Mouse (Mus musculus) testis, adult 2 months (tissue): ENCODE results near the gene Exosc2. TPM values are rescaled to one million over a fixed set of nuclear protein-coding genes. Genes with fewer than 3 reads are reported as not detected.

Experiments used
- H3K27ac ChIP-seq: fragments of 200-500 bp; 2 replicates; pipeline ENCODE4 v1.5.1; 2012; ENCODE audit warnings: low read depth, low read length; ENCODE audit not compliant: control insufficient read depth, insufficient read depth
- H3K27me3 ChIP-seq: fragments of 200-500 bp; 2 replicates; pipeline ENCODE4 v1.6.1; 2012; ENCODE audit warnings: mild to moderate bottlenecking, low read length, moderate library complexity; ENCODE audit not compliant: control insufficient read depth, insufficient read depth
- H3K36me3 ChIP-seq: fragments of 200-500 bp; 2 replicates; pipeline ENCODE4 v1.6.1; 2012; ENCODE audit warnings: mild to moderate bottlenecking, low read length; ENCODE audit not compliant: control insufficient read depth, insufficient read depth
- H3K4me1 ChIP-seq: fragments of 200-500 bp; 2 replicates; pipeline ENCODE4 v1.6.1; 2012; ENCODE audit warnings: low read length; ENCODE audit not compliant: control insufficient read depth, insufficient read depth
- H3K4me3 ChIP-seq: fragments of 200-500 bp; 2 replicates; pipeline ENCODE4 v1.5.1; 2012; ENCODE audit warnings: low read depth, mild to moderate bottlenecking, low read length, moderate library complexity, mixed read lengths; ENCODE audit not compliant: control insufficient read depth
- CTCF ChIP-seq: fragments of 200-500 bp; IDR thresholded peaks from 2 replicates; pipeline ENCODE4 v1.5.1; 2012; ENCODE audit warnings: low read depth, mild to moderate bottlenecking, inconsistent platforms, low read length, moderate library complexity; ENCODE audit not compliant: control insufficient read depth, insufficient read depth, insufficient replicate concordance
- POLR2A ChIP-seq: fragments of 200-500 bp; IDR thresholded peaks from 2 replicates; pipeline ENCODE4 v1.6.1; 2012; ENCODE audit warnings: low read depth, mild to moderate bottlenecking, inconsistent platforms, low read length, moderate library complexity; ENCODE audit not compliant: control insufficient read depth
- polyA plus RNA-seq: library from polyadenylated mRNA; depleted of rRNA; stranded (reverse); fragments of >200 nt; gene quantifications from 2 replicates; pipeline ENCODE4 v1.2.3, GENCODE M21; 2012

Gene Exosc2
- polyA plus RNA-seq, 1 experiment, result 9.1 TPM

GRCm38 (mm10) chr2:31638581-31639465 lies 31.7 kb upstream of the Exosc2 start:
- H3K36me3 ChIP-seq, result no peaks in the 10 kb centered on the region
- H3K4me1 ChIP-seq, result peaks cover 18% of the 10 kb centered on the region
- H3K27ac ChIP-seq, result no peak overlapping the region
- no peak for TF ChIP-seq CTCF
- no peak for TF ChIP-seq POLR2A
- H3K4me3 ChIP-seq, result no peak overlapping the region
- peaks cover 12% of the 10 kb centered on the region for H3K27me3 ChIP-seq

GRCm38 (mm10) chr2:31639466-31639760 lies 31.1 kb upstream of the Exosc2 start:
- Histone ChIP-seq H3K27me3 (peaks cover 12% of the 10 kb centered on the region), H3K36me3 (no peaks in the 10 kb centered on the region), H3K27ac (no peak overlapping the region), H3K4me3 (no peak overlapping the region), H3K4me1 (peaks cover 18% of the 10 kb centered on the region)
- TF ChIP-seq CTCF (no peak), POLR2A (no peak)

GRCm38 (mm10) chr2:31639901-31640608 lies 30.5 kb upstream of the Exosc2 start, which contains the start of gene Prdm12:
Prdm12 (plus strand) TSS chr2:31640037.
- Histone ChIP-seq H3K4me3 (no peak within 1 kb of the TSS), H3K27ac (no peak within 1 kb of the TSS), H3K4me1 (peaks cover 18% of the 10 kb centered on the region), H3K36me3 (no peaks in the 10 kb centered on the region), H3K27me3 (peaks cover 12% of the 10 kb centered on the region)
- TF ChIP-seq CTCF, result no peak
- TF ChIP-seq POLR2A, result no peak

GRCm38 (mm10) chr2:31640609-31641507 lies 29.7 kb upstream of the Exosc2 start:
- H3K4me3 ChIP-seq, result no peak overlapping the region; the same call in 1 of the 2 replicates
- H3K27ac ChIP-seq, result no peak overlapping the region
- H3K4me1 ChIP-seq, result peaks cover 18% of the 10 kb centered on the region
- H3K27me3 ChIP-seq, result peaks cover 12% of the 10 kb centered on the region
- no peak for TF ChIP-seq CTCF
- no peak for TF ChIP-seq POLR2A
- H3K36me3 ChIP-seq, result no peaks in the 10 kb centered on the region

GRCm38 (mm10) chr2:31641508-31641830 lies 29.0 kb upstream of the Exosc2 start:
- Histone ChIP-seq H3K4me3 (no peak overlapping the region), H3K36me3 (no peaks in the 10 kb centered on the region), H3K27ac (no peak overlapping the region), H3K4me1 (peaks cover 12% of the 10 kb centered on the region), H3K27me3 (peaks cover 10% of the 10 kb centered on the region)
- TF ChIP-seq CTCF (no peak), POLR2A (no peak)

- Histone ChIP-seq H3K27me3 (peaks cover 10% of the 10 kb centered on the region), H3K36me3 (no peaks in the 10 kb centered on the region), H3K4me1 (peaks cover 12% of the 10 kb centered on the region), H3K27ac (no peak overlapping the region), H3K4me3 (no peak overlapping the region)
- TF ChIP-seq CTCF, result no peak
- no peak for TF ChIP-seq POLR2A
These were observed 28.6 kb upstream of the Exosc2 start for GRCm38 (mm10) chr2:31641929-31642328.
